Mouse (Mus musculus): ENCODE measurements around the gene Heatr3.

DNA sequence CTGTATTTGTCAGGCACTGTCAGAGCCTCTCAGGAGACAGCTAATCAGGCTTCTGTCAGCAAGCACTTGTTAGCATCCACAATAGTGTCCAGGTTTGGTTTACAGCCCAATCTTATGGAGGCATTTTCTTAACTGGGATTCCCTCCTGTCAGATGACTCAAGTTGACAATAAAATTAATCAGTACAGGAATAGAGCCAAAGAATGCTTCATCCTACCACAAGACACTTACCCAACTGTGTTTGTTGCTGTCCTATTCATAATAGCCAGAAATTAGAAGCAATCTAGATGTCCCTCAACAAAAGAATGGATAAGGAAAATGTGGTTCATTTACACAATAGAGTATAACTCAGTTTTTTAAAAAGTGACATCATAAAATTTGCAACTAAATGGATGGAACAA lies 49.6 kb upstream of the Heatr3 start:
- no peak for TF ChIP-seq POLR2A (IDR thresholded peaks at IDR 0.05; ENCODE audit: control insufficient read depth, low read depth, low read length)
- TF ChIP-seq CTCF (IDR thresholded peaks at IDR 0.05; ENCODE audit: control insufficient read depth, insufficient read depth, insufficient replicate concordance, low read depth, low read length), result no peak
